Mouse (Mus musculus): Measurements from ENCODE around the gene Gnl2. TPM values are rescaled to one million over a fixed set of nuclear protein-coding genes. Genes with fewer than 3 reads are reported as not detected.

Gnl2 gene
- polyA plus RNA-seq, 1 experiment from 2014 or later = 36.1 TPM

- Histone ChIP-seq H3K27me3 (ENCODE audit: control insufficient read depth, insufficient read depth, low read length) (no peaks in the 10 kb centered on the region), H3K4me1 (replicated peaks; ENCODE audit: control insufficient read depth, insufficient read depth) (peaks cover 5% of the 10 kb centered on the region; the same call in 1 of the 2 replicates), H3K9ac (ENCODE audit: low read length) (no peak overlapping the region), H3K4me3 (ENCODE audit: low read depth, low read length) (no peak overlapping the region), H3K4me2 (replicated peaks; ENCODE audit: low read depth) (no peak overlapping the region), H3K36me3 (ENCODE audit: control insufficient read depth, insufficient read depth, low read length) (no peaks in the 10 kb centered on the region), H3K9me3 (ENCODE audit: control insufficient read depth, low read length) (no peaks in the 10 kb centered on the region), H3K27ac (replicated peaks) (no peak overlapping the region)
- no peak for ATAC-seq (ENCODE audit: low FRiP score, low TSS enrichment)
- 64% methylated on average over 8 of the region's 8 CpGs for WGBS
- no peak for DNase-seq (ENCODE audit: low spot score)
- TF ChIP-seq CTCF (IDR thresholded peaks at IDR 0.05; ENCODE audit: low read depth) (no peak), EP300 (optimal IDR thresholded peaks at IDR 0.05) (no peak)
These were observed 47.4 kb downstream of the Gnl2 start for GRCm38 (mm10) chr4:125063829-125064228.

GRCm38 (mm10) chr4:125065517-125066307, 49.3 kb downstream of the Gnl2 start, which contains the start of gene Dnali1:
Gene Dnali1, minus strand, starts transcription at chr4:125065703.
- Histone ChIP-seq H3K9me3 (ENCODE audit: control insufficient read depth, low read length) (no peaks in the 10 kb centered on the region), H3K4me3 (ENCODE audit: low read depth, low read length) (peak within 1 kb of the TSS; percentile 83), H3K27me3 (ENCODE audit: control insufficient read depth, insufficient read depth, low read length) (no peaks in the 10 kb centered on the region), H3K36me3 (ENCODE audit: control insufficient read depth, insufficient read depth, low read length) (peaks cover 10% of the 10 kb centered on the region; the same call in 1 of the 2 replicates), H3K4me1 (replicated peaks; ENCODE audit: control insufficient read depth, insufficient read depth) (peaks cover 5% of the 10 kb centered on the region; the same call in 1 of the 2 replicates), H3K4me2 (replicated peaks; ENCODE audit: low read depth) (peak within 1 kb of the TSS; percentile 58), H3K27ac (replicated peaks) (peak within 1 kb of the TSS; percentile 78), H3K9ac (ENCODE audit: low read length) (peak within 1 kb of the TSS; percentile 89)
- TF ChIP-seq CTCF (IDR thresholded peaks at IDR 0.05; ENCODE audit: low read depth) = peak; percentile 22; the same call in 1 of the 2 replicates
- no peak for TF ChIP-seq EP300 (optimal IDR thresholded peaks at IDR 0.05)
- WGBS = 3% methylated on average over 26 of the region's 26 CpGs
- DNase-seq (ENCODE audit: low spot score) (peak; percentile 65), ATAC-seq (ENCODE audit: low FRiP score, low TSS enrichment) (0 out of 2 replicates have a peak, but pooled peaks have one; percentile 30)

- H3K36me3 ChIP-seq (ENCODE audit: control insufficient read depth, insufficient read depth, low read length) = peaks cover 14% of the 10 kb centered on the region
- peaks cover 5% of the 10 kb centered on the region; the same call in 1 of the 2 replicates for H3K4me1 ChIP-seq (replicated peaks; ENCODE audit: control insufficient read depth, insufficient read depth)
- DNase-seq (ENCODE audit: low spot score) (peak; percentile 95), ATAC-seq (ENCODE audit: low FRiP score, low TSS enrichment) (peak; percentile 94)
- H3K27ac ChIP-seq (replicated peaks) = peak within 1 kb of the TSS; percentile 78
- under 1% methylated on average over 76 of the region's 78 CpGs for WGBS
- TF ChIP-seq EP300 (optimal IDR thresholded peaks at IDR 0.05) (peak; percentile 25), CTCF (IDR thresholded peaks at IDR 0.05; ENCODE audit: low read depth) (peak; percentile 2; the same call in 1 of the 2 replicates)
- no peaks in the 10 kb centered on the region for H3K27me3 ChIP-seq (ENCODE audit: control insufficient read depth, insufficient read depth, low read length)
- peak within 1 kb of the TSS; percentile 83 for H3K4me3 ChIP-seq (ENCODE audit: low read depth, low read length)
- peak within 1 kb of the TSS; percentile 89 for H3K9ac ChIP-seq (ENCODE audit: low read length)
- peak within 1 kb of the TSS; percentile 58 for H3K4me2 ChIP-seq (replicated peaks; ENCODE audit: low read depth)
- H3K9me3 ChIP-seq (ENCODE audit: control insufficient read depth, low read length) = no peaks in the 10 kb centered on the region
These were observed 50.3 kb downstream of the Gnl2 start, which contains the start of gene Snip1 for GRCm38 (mm10) chr4:125066490-125067370. Gene Snip1, plus strand, starts transcription at chr4:125066672.

DNA sequence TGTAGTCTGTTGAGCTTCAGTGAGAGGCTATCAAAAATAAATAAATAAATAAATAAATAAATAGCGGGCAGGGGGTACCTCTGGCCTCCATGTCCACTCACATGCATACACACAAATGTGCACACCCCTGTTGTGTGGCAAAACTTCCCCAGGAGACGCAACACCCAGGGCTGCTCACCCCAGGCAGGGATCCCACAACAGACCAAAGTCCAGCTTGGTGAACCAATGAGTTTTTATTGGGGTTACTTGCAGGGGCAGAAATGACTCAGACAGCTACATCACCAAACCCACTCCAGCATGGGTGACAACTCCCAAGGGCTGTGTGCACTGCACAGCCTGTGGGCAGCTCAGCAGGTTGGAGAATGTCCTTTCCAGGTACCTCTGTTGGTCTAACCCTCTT, 61.3 kb downstream of the Gnl2 start:
- ATAC-seq (ENCODE audit: low FRiP score, low TSS enrichment) (no peak), DNase-seq (ENCODE audit: low spot score) (no peak)
- H3K4me1 ChIP-seq (replicated peaks; ENCODE audit: control insufficient read depth, insufficient read depth) = no peaks in the 10 kb centered on the region
- H3K27me3 ChIP-seq (ENCODE audit: control insufficient read depth, insufficient read depth, low read length) = no peaks in the 10 kb centered on the region
- TF ChIP-seq EP300 (optimal IDR thresholded peaks at IDR 0.05) (no peak), CTCF (IDR thresholded peaks at IDR 0.05; ENCODE audit: low read depth) (no peak)
- no peak overlapping the region for H3K4me2 ChIP-seq (replicated peaks; ENCODE audit: low read depth)
- peaks cover 19% of the 10 kb centered on the region; the same call in 1 of the 2 replicates for H3K36me3 ChIP-seq (ENCODE audit: control insufficient read depth, insufficient read depth, low read length)
- H3K4me3 ChIP-seq (ENCODE audit: low read depth, low read length) = no peak overlapping the region
- H3K27ac ChIP-seq (replicated peaks) = no peak overlapping the region
- H3K9me3 ChIP-seq (ENCODE audit: control insufficient read depth, low read length) = no peaks in the 10 kb centered on the region
- 91% methylated on average over 2 of the region's 2 CpGs for WGBS
- no peak overlapping the region for H3K9ac ChIP-seq (ENCODE audit: low read length)

DNA sequence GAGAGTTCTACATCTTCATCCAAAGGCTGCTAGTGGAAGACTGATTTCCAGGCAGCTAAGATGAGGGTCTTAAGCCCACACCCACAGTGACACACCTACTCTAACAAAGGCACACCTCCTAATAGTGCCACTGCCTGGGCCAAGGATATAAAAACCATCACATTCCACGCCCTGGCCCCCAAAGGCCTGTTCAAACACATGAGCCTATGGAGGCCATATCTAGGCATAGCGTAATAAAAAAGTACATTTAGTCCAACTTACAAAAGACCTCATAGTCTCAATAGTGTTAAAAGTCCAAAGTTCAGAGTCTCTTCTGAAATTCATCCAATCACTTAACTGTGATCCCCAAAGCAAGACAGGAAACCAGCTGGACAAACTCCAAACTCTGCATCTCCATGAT, 62.3 kb downstream of the Gnl2 start:
- peaks cover 9% of the 10 kb centered on the region; the same call in 1 of the 2 replicates for H3K36me3 ChIP-seq (ENCODE audit: control insufficient read depth, insufficient read depth, low read length)
- no peak overlapping the region for H3K27ac ChIP-seq (replicated peaks)
- H3K4me1 ChIP-seq (replicated peaks; ENCODE audit: control insufficient read depth, insufficient read depth) = no peaks in the 10 kb centered on the region
- ATAC-seq (ENCODE audit: low FRiP score, low TSS enrichment) (no peak), DNase-seq (ENCODE audit: low spot score) (no peak)
- H3K9ac ChIP-seq (ENCODE audit: low read length) = no peak overlapping the region
- TF ChIP-seq EP300 (optimal IDR thresholded peaks at IDR 0.05) (no peak), CTCF (IDR thresholded peaks at IDR 0.05; ENCODE audit: low read depth) (no peak)
- H3K4me3 ChIP-seq (ENCODE audit: low read depth, low read length) = no peak overlapping the region
- WGBS = 91% methylated on average over 2 of the region's 2 CpGs
- H3K9me3 ChIP-seq (ENCODE audit: control insufficient read depth, low read length) = no peaks in the 10 kb centered on the region
- no peaks in the 10 kb centered on the region for H3K27me3 ChIP-seq (ENCODE audit: control insufficient read depth, insufficient read depth, low read length)
- no peak overlapping the region for H3K4me2 ChIP-seq (replicated peaks; ENCODE audit: low read depth)

All from stomach, postnatal 0 days (tissue).